Mouse (Mus musculus) liver, adult 2 months (tissue): Measurements from ENCODE around the gene Tmem62.
"Not testable (repeated sequence)": the region's sequence is repeated elsewhere in the genome, so short reads cannot be mapped to it uniquely, and the experiment has no call there.

Experiments
- CTCF ChIP-seq: fragments of 200-500 bp; IDR thresholded peaks from 2 replicates; pipeline ENCODE4 v1.5.1; 2011; ENCODE audit warnings: low read depth, low read length, control low read depth
- POLR2A ChIP-seq: fragments of 200-500 bp; IDR thresholded peaks from 2 replicates; pipeline ENCODE4 v1.6.1; 2011; ENCODE audit warnings: low read length, control low read depth; ENCODE audit not compliant: insufficient read depth; ENCODE audit errors: extremely low read depth

DNA sequence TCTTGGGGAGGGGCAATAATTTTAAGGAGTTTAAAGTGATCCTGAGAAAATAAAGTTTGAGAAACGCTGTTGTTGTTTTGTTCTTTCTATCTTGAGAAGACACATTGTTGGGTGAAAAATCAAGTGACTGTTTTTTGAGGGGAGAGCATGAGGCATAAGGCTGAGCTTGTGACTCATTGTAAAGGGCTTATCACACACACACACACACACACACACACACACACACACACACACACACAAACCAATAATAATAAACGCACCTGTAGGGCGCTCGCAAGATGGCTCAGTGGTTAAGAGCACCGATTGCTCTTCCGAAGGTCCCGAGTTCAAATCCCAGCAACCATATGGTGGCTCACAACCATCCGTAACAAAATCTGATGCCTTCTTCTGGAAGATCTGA lies 4.6 kb upstream of the Tmem62 start:
- TF ChIP-seq CTCF, POLR2A: not testable (repeated sequence)
